In the genomic region with DNA sequence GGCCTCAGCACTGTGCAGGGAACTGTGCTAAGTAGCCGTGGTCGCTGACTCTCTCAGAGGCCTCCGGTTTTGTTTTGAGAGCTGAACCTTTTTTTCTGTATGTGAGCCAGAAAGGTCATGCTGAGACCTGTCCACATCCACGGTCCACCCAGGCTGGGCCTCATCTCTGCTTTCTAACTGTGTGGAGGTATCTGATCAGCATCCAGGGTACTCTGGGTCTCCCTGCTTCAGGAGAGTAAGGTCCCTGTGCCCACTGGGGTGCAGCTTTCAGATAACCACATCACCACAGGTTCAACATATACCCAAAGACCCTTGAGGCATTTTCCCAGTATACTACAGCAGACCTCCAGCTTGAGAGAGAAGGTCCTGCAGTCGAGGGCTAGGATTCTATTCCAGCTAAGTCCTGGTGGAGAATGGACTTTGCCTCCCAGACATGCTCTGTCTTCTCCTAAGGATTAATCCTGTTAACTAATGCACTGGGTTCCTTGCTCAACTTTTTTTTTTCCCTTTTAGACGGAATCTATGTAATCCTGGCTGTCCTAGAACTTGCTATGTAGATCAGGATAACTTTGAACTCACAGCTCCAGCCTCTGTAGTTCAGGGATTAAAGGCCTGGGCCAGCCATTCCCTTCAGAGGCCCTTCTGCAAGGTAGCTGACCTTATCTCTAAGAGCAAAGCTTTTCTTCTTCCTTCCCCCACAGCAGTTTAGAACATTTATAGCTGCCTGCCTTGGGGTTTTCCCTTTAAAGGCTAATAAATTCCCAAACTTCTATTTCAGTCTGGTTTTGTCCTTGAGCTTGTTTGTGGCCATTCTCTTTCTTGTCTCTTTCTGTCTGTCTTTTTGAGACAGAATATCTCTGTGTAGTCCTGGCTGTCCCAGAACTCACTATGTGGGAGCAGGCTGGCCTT, we compare ENCODE assay signal across 8 mouse cellular contexts. TPM values are rescaled to one million over a fixed set of nuclear protein-coding genes. Genes with fewer than 3 reads are reported as not detected.
A peak's percentile ranks its signal among the peaks of the same experiment; 100 is the strongest.
DNase-seq lines count a peak whose midpoint lies in the region; ATAC-seq lines count a peak whose summit lies in the region.

No protein-coding gene starts in this region.

- peak overlapping the region; percentile 49 for H3K4me3 ChIP-seq in hindbrain, embryonic 11.5 days (ENCODE audit: low read depth, low read length)
- peak overlapping the region; percentile 63 for H3K4me3 ChIP-seq in midbrain, embryonic 11.5 days (ENCODE audit: low read depth, low read length)

- DNase-seq in kidney, adult 9 months, result peak; percentile 62
- no peak for DNase-seq in kidney, adult 11 months
- DNase-seq in hindbrain, embryonic 11.5 days (ENCODE audit: low spot score), result no peak
- peak; percentile 92 for DNase-seq in midbrain, embryonic 11.5 days (ENCODE audit: low spot score, missing footprints)
- no peak for DNase-seq in gastrocnemius, postnatal 4 days (ENCODE audit: low spot score in 2 of 2)
- DNase-seq in urinary bladder, postnatal 10 days (ENCODE audit: low spot score), result no peak

- peak; percentile 4 for ATAC-seq in activated CD4-positive, CD25-positive, alpha-beta regulatory T cell, adult 4 months
- ATAC-seq in hindbrain, embryonic 11.5 days (ENCODE audit: low FRiP score), result no peak; the same call in 1 of the 2 replicates
- ATAC-seq in midbrain, embryonic 11.5 days (ENCODE audit: low FRiP score), result no peak; the same call in 1 of the 2 replicates
- no peak for ATAC-seq in inflammation-experienced regulatory T-cells, adult 6 months

- H3K36me3 ChIP-seq in hindbrain, embryonic 11.5 days (ENCODE audit: control insufficient read depth, insufficient read depth, low read length), result no peaks in the 10 kb centered on the region
- H3K36me3 ChIP-seq in midbrain, embryonic 11.5 days (ENCODE audit: control insufficient read depth, insufficient read depth, low read length), result no peaks in the 10 kb centered on the region

- no peaks in the 10 kb centered on the region for H3K27me3 ChIP-seq in hindbrain, embryonic 11.5 days (ENCODE audit: control insufficient read depth, insufficient read depth, low read length)
- H3K27me3 ChIP-seq in midbrain, embryonic 11.5 days (ENCODE audit: control insufficient read depth, insufficient read depth, low read length), result no peaks in the 10 kb centered on the region

- peak overlapping the region; percentile 80 for H3K9ac ChIP-seq in hindbrain, embryonic 11.5 days (ENCODE audit: low read depth, low read length)
- H3K9ac ChIP-seq in midbrain, embryonic 11.5 days (ENCODE audit: low read length), result peak overlapping the region; percentile 84

- WGBS in hindbrain, embryonic 11.5 days, result 14% methylated on average over 6 of the region's 6 CpGs
- 11% methylated on average over 6 of the region's 6 CpGs for WGBS in midbrain, embryonic 11.5 days

- H3K27ac ChIP-seq in hindbrain, embryonic 11.5 days (ENCODE audit: low read depth, low read length), result peak overlapping the region; percentile 66
- H3K27ac ChIP-seq in midbrain, embryonic 11.5 days (ENCODE audit: low read depth, low read length), result peak overlapping the region; percentile 62

- no peaks in the 10 kb centered on the region for H3K9me3 ChIP-seq in hindbrain, embryonic 11.5 days (ENCODE audit: control insufficient read depth, low read length)
- no peaks in the 10 kb centered on the region for H3K9me3 ChIP-seq in midbrain, embryonic 11.5 days (ENCODE audit: control insufficient read depth, low read length)

- H3K4me2 ChIP-seq in hindbrain, embryonic 11.5 days (replicated peaks; ENCODE audit: low read depth, low read length), result peak overlapping the region; percentile 89
- peak overlapping the region; percentile 86 for H3K4me2 ChIP-seq in midbrain, embryonic 11.5 days

- H3K4me1 ChIP-seq in hindbrain, embryonic 11.5 days (replicated peaks; ENCODE audit: control insufficient read depth, insufficient read depth, low read length), result peaks cover 8% of the 10 kb centered on the region
- H3K4me1 ChIP-seq in midbrain, embryonic 11.5 days (ENCODE audit: control insufficient read depth, insufficient read depth, low read length), result peaks cover 17% of the 10 kb centered on the region

RNA-seq across cellular contexts. Expression of gene Wdr90, which starts 0.7 kb away (rescaled TPM):
- polyA plus RNA-seq in activated CD4-positive, CD25-positive, alpha-beta regulatory T cell, adult 4 months (2017; shearing (Covaris generic)), result 1 to 10 TPM; 3.8 to 8.3 TPM
- 13.4 and 14.3 TPM in 2 replicates for polyA plus RNA-seq in hindbrain, embryonic 11.5 days (2014; fragmentation: Nextera tagmentation; extraction: Ambion mirVana)
- 15.7 and 17.8 TPM in 2 replicates for polyA plus RNA-seq in midbrain, embryonic 11.5 days (2014; fragmentation: Nextera tagmentation; extraction: Ambion mirVana)
- total RNA-seq in gastrocnemius, postnatal 4 days (2021), result 10 to 100 TPM; 11.7 to 12.0 TPM
- polyA plus RNA-seq in inflammation-experienced regulatory T-cells, adult 6 months (2017; shearing (Covaris generic)), result 1 to 10 TPM; 3.3 to 7.0 (median 6.8) TPM

RNA-seq across cellular contexts. Expression of gene Mcrip2, which starts 6.6 kb away (rescaled TPM):
- polyA plus RNA-seq in activated CD4-positive, CD25-positive, alpha-beta regulatory T cell, adult 4 months (2017; shearing (Covaris generic)), result 1 to 10 TPM; 2.2 to 6.9 TPM
- 7.0 and 8.3 TPM in 2 replicates for polyA plus RNA-seq in hindbrain, embryonic 11.5 days (2014; fragmentation: Nextera tagmentation; extraction: Ambion mirVana)
- polyA plus RNA-seq in midbrain, embryonic 11.5 days (2014; fragmentation: Nextera tagmentation; extraction: Ambion mirVana), result 6.1 and 7.0 TPM in 2 replicates
- total RNA-seq in gastrocnemius, postnatal 4 days (2021), result 10 to 100 TPM; 46.1 to 48.6 TPM
- polyA plus RNA-seq in inflammation-experienced regulatory T-cells, adult 6 months (2017; shearing (Covaris generic)), result 1 to 10 TPM; 2.5 to 3.9 (median 3.5) TPM

RNA-seq across cellular contexts. Expression of gene Mettl26, which starts 12.9 kb away (rescaled TPM):
- 100 to 1,000 TPM in 1 of 2 experiments, 10 to 100 TPM in 1; 88.3 to 119 TPM for polyA plus RNA-seq in activated CD4-positive, CD25-positive, alpha-beta regulatory T cell, adult 4 months (2017; shearing (Covaris generic))
- 53.2 and 56.6 TPM in 2 replicates for polyA plus RNA-seq in hindbrain, embryonic 11.5 days (2014; fragmentation: Nextera tagmentation; extraction: Ambion mirVana)
- 57.1 and 60.1 TPM in 2 replicates for polyA plus RNA-seq in midbrain, embryonic 11.5 days (2014; fragmentation: Nextera tagmentation; extraction: Ambion mirVana)
- 10 to 100 TPM; 20.0 to 21.3 TPM for total RNA-seq in gastrocnemius, postnatal 4 days (2021)
- 100 to 1,000 TPM in 1 of 3 experiments, 10 to 100 TPM in 2; 91.1 to 121 (median 98.2) TPM for polyA plus RNA-seq in inflammation-experienced regulatory T-cells, adult 6 months (2017; shearing (Covaris generic))

RNA-seq across cellular contexts. Expression of gene Rhot2, which starts 17.3 kb away (rescaled TPM):
- 10 to 100 TPM; 18.4 to 29.8 TPM for polyA plus RNA-seq in activated CD4-positive, CD25-positive, alpha-beta regulatory T cell, adult 4 months (2017; shearing (Covaris generic))
- polyA plus RNA-seq in hindbrain, embryonic 11.5 days (2014; fragmentation: Nextera tagmentation; extraction: Ambion mirVana), result 7.9 and 9.3 TPM in 2 replicates
- 7.0 and 8.7 TPM in 2 replicates for polyA plus RNA-seq in midbrain, embryonic 11.5 days (2014; fragmentation: Nextera tagmentation; extraction: Ambion mirVana)
- total RNA-seq in gastrocnemius, postnatal 4 days (2021), result 10 to 100 TPM; 34.9 to 41.5 TPM
- 10 to 100 TPM; 21.2 to 32.3 (median 23.4) TPM for polyA plus RNA-seq in inflammation-experienced regulatory T-cells, adult 6 months (2017; shearing (Covaris generic))

RNA-seq across cellular contexts. Expression of gene Wfikkn1, which starts 18.7 kb away (rescaled TPM):
- under 1 TPM; 0.48 to 0.82 TPM for polyA plus RNA-seq in activated CD4-positive, CD25-positive, alpha-beta regulatory T cell, adult 4 months (2017; shearing (Covaris generic))
- 0.71 and 1.3 TPM in 2 replicates for polyA plus RNA-seq in hindbrain, embryonic 11.5 days (2014; fragmentation: Nextera tagmentation; extraction: Ambion mirVana)
- 0.91 and 1.1 TPM in 2 replicates for polyA plus RNA-seq in midbrain, embryonic 11.5 days (2014; fragmentation: Nextera tagmentation; extraction: Ambion mirVana)
- total RNA-seq in gastrocnemius, postnatal 4 days (2021), result 1 to 10 TPM in 1 of 2 experiments, under 1 TPM in 1; 0.88 to 1.4 TPM
- polyA plus RNA-seq in inflammation-experienced regulatory T-cells, adult 6 months (2017; shearing (Covaris generic)), result 1 to 10 TPM in 2 of 3 experiments, under 1 TPM in 1; 0.93 to 1.9 (median 1.4) TPM

Comparison
In these comparisons a context has a peak if more than half of its experiments do, and no peak if none do; other contexts are left out.
1. DNase-seq: peak in kidney, adult 9 months (single experiment) and midbrain, embryonic 11.5 days (single experiment); none in kidney, adult 11 months (single experiment), hindbrain, embryonic 11.5 days (single experiment), gastrocnemius, postnatal 4 days (0 of 2) and urinary bladder, postnatal 10 days (single experiment).